Mouse (Mus musculus) spleen, adult 2 months (tissue): ENCODE measurements around the gene Iqgap2.

Source experiments
- CTCF ChIP-seq: fragments of 200-500 bp; IDR thresholded peaks from 2 replicates; pipeline ENCODE4 v1.5.1; 2011; ENCODE audit warnings: mild to moderate bottlenecking, inconsistent platforms; ENCODE audit not compliant: insufficient read depth, insufficient read length, insufficient replicate concordance; ENCODE audit errors: extremely low read depth
- POLR2A ChIP-seq: fragments of 200-500 bp; IDR thresholded peaks from 2 replicates; pipeline ENCODE4 v1.6.1; 2011; ENCODE audit warnings: low read depth, low read length, inconsistent platforms

DNA sequence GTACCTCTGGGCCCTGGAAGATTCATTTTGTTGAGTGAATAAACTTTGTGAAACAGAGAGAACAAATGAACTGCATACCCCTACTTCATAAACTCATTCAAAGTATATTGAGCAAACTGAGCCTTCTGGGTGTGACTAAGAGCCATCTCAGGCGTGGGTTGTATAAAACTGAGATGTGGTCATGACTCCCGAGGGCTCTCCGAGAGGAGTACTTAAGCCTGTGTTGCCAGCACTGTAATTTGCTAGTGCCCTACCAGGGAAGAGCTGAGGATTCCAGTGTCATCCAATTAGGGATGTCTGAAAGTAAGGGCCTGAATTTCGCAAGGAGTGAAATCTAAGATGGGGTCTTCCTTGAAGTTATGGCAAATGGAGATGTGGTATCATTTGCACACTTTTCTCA lies 304.1 kb downstream of the Iqgap2 start:
- no peak for TF ChIP-seq CTCF
- no peak for TF ChIP-seq POLR2A
